Mouse (Mus musculus): ENCODE measurements at regions not wholly inside any gene's neighbourhood (a gene's known extent, or its start where the extent isn't known, plus 50 kb on each side); places are given as distances from the start of the nearest gene placed in this dataset.

DNA sequence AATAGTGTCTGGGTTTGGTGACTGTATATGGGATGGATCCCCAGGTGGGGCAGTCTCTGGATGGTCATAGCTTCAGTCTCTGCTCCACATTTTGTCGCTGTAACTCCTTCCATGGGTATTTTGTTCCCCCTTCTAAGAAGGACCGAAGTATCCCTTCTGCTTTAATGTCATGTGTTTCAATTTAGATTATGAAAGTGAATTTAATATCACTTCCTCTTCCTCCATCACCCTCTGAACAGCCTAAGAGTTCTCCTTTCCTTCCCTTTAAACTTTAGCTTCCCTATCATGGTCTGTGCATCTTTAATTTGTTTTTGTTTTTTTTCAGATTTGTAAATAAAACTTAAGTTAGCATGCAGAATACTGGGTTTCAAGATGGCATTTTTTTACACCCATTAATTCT lies 211.0 kb upstream of the Phyhipl start:
- 84% methylated on average over 2 of the region's 2 CpGs for WGBS
- no peaks in the 10 kb centered on the region for H3K9me3 ChIP-seq

DNA sequence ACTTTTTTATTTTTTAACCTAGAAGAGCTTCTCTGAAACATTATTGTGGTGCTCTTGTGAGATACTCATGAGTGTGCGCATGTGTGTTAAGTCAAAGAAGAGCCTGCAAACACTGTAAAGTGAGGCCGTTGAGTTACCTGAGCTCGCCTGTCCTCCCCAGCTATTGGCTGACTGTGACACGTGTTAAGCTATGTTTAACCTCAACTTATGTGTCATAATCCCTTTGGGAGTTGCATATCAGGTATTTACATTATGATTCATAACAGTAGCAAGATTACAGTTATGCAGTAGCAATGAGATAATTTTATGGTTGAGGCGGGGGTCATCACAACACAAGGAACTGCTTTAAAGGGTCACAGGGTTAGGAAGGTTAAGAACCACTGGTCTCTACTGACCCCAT lies 208.9 kb upstream of the Phyhipl start:
- 91% methylated on average over 5 of the region's 5 CpGs for WGBS
- Histone ChIP-seq H3K27ac (no peak overlapping the region), H3K27me3 (ENCODE audit: insufficient read depth, poor library complexity, severe bottlenecking) (no peaks in the 10 kb centered on the region), H3K9me3 (no peaks in the 10 kb centered on the region), H3K4me1 (replicated peaks) (peaks cover 20% of the 10 kb centered on the region), H3K36me3 (no peaks in the 10 kb centered on the region), H3K4me3 (no peak overlapping the region)
- no peak for DNase-seq (ENCODE audit: low spot score)

More for the DNA sequence above, 211.0 kb upstream of the Phyhipl start:
- Histone ChIP-seq H3K27ac (no peak overlapping the region), H3K4me1 (replicated peaks) (peaks cover 7% of the 10 kb centered on the region), H3K27me3 (ENCODE audit: insufficient read depth, poor library complexity, severe bottlenecking) (no peaks in the 10 kb centered on the region), H3K36me3 (no peaks in the 10 kb centered on the region), H3K4me3 (no peak overlapping the region)
- no peak for DNase-seq (ENCODE audit: low spot score)

DNA sequence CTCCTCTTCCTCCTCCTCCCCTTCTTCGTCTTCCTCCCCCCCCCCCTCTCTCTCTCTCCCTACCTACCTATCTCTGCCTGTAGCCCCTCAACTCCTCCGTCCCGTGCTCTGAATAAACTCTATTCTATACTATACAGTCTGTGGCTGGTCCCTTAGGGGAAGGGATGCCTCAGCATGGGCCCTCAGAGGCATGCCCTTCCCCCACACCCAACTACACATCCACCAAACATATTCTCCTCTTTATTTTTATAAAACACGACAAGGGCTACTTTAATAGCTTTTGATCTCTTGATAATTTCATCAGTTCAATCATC lies 206.2 kb upstream of the Phyhipl start:
- Histone ChIP-seq H3K27ac (no peak overlapping the region), H3K4me3 (no peak overlapping the region), H3K36me3 (no peaks in the 10 kb centered on the region), H3K27me3 (ENCODE audit: insufficient read depth, poor library complexity, severe bottlenecking) (no peaks in the 10 kb centered on the region), H3K9me3 (no peaks in the 10 kb centered on the region), H3K4me1 (replicated peaks) (peaks cover 20% of the 10 kb centered on the region)
- 59% methylated on average over 4 of the region's 4 CpGs for WGBS
- no peak for DNase-seq (ENCODE audit: low spot score)

DNA sequence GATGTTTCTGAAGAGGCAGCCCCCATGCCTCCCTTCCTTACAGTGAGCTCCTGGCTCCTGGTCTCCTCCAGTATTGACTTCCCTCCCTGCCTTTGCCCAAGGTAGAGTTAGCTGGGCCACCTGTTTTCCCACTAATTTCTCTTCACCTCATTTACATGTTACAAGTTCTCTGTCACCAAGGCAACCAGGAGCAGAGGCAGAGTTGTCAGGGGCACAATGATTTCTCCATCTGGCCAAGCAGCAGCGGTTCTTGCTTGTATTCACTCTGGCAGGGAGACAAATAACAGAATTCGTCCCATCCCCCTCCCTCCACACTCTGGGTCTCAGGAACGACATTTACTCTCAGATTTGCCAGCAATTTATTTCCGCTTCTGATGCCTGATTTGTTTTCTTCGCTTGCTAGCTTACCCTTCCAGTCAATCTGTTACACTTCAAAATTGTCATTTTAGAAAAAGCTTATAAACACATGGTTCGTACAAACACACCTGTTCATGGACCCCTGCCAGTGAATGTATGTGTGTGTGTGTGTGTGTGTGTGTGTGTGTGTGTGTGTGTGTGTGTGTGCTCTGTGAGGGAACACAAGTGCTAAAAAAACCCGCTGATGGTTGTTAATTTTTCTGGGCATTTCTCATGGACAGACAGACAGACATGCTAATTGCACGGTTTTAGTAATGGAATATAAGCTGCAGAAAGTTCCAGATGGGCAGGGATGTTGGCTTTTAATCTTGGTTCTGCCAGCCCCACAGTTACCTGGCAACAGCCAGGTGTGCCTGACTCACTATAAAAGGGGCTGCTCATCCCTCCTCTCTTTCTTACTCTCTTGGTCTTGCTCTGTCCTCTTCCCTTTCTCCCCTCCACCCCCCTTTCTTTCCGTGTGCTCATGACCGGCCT lies 205.6 kb upstream of the Phyhipl start:
- DNase-seq (ENCODE audit: low spot score), result peak; percentile 12
- 51% methylated on average over 10 of the region's 10 CpGs for WGBS
- Histone ChIP-seq H3K36me3 (no peaks in the 10 kb centered on the region), H3K27ac (peak overlapping the region; percentile 29; the same call in 1 of the 2 replicates), H3K27me3 (ENCODE audit: insufficient read depth, poor library complexity, severe bottlenecking) (no peaks in the 10 kb centered on the region), H3K4me1 (replicated peaks) (peaks cover 20% of the 10 kb centered on the region), H3K4me3 (no peak overlapping the region), H3K9me3 (no peaks in the 10 kb centered on the region)

DNA sequence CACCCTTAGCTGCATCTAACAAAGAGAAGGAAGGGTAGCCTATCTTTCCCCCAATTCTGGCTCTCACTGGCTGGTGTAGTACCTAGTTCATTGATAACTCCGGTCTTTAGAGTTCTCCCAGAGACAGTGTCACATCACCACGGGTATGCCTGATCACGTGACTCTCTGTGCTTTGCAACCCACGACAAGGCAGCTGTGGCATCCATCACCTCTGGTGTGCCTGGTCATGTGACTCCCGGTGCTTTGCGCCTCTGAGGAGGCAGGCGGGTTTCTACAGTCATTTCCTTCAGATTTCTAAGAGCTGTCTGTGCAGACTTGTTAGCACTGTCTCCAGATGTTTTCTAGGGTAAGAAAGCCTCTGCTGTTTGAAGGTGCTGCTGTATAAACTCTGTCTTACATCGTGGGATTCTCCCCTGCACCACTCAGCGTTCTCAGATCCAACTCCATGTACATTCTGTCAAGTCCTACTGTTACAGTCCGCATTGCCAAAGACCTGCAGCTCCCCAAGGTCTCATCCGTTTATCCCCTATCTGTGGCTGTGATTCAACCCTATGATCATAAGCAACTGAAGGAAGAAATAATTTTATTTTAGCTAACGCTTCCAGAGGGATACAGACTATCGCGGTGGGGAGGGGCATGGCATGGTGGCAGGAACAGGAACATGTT lies 201.5 kb upstream of the Phyhipl start:
- WGBS, result 82% methylated on average over 14 of the region's 14 CpGs

DNA sequence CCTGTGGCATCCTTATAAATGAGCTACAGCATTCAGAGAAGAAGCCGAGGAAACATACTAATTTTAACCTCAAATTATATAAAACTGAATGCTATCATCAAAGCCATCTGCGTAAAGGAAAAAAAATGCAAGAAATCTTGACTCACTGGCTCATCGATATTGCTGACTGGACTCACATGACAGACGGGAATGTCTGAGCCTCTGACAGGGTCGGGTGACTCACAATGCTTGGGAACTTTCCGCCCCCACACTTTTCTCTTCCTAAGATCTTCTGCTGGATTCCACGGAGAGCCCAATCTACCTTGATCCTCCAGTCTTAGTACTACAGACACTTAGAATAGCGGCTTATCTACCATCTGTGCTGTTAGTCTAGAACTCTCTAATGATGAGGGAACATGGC lies 200.2 kb upstream of the Phyhipl start:
- no peak for DNase-seq (ENCODE audit: low spot score)
- no peaks in the 10 kb centered on the region for H3K36me3 ChIP-seq
- 89% methylated on average over 8 of the region's 8 CpGs for WGBS
- H3K27me3 ChIP-seq (ENCODE audit: insufficient read depth, poor library complexity, severe bottlenecking), result no peaks in the 10 kb centered on the region
- no peak overlapping the region for H3K27ac ChIP-seq
- H3K4me3 ChIP-seq, result no peak overlapping the region
- H3K9me3 ChIP-seq, result no peaks in the 10 kb centered on the region
- peaks cover 5% of the 10 kb centered on the region for H3K4me1 ChIP-seq (replicated peaks)

More for the DNA sequence above, 201.5 kb upstream of the Phyhipl start:
- DNase-seq (ENCODE audit: low spot score), result no peak
- H3K36me3 ChIP-seq, result no peaks in the 10 kb centered on the region
- H3K9me3 ChIP-seq, result no peaks in the 10 kb centered on the region
- H3K4me1 ChIP-seq (replicated peaks), result peaks cover 18% of the 10 kb centered on the region
- no peaks in the 10 kb centered on the region for H3K27me3 ChIP-seq (ENCODE audit: insufficient read depth, poor library complexity, severe bottlenecking)
- H3K4me3 ChIP-seq, result no peak overlapping the region
- H3K27ac ChIP-seq, result no peak overlapping the region

DNA sequence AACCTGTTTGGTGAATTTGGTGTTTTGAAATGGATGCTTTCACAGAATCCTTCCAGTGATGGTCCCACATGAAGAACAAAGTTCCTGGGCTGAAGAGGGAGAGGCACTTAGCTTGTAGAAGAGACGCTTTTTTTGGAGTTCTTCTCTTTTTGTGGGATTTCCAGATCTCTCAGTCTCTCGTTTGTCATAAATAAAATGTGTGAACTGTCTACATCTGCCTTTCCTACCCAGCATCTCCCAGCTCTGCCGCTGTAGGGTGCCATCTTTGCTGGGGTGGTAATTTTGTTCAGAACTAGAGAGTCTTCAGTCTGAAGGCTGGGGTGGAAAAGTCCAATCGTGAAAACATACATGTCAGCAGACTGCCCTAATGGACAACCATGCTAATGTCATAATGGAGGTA lies 197.8 kb upstream of the Phyhipl start:
- no peaks in the 10 kb centered on the region for H3K36me3 ChIP-seq
- WGBS, result 95% methylated on average over 4 of the region's 4 CpGs
- no peaks in the 10 kb centered on the region for H3K27me3 ChIP-seq (ENCODE audit: insufficient read depth, poor library complexity, severe bottlenecking)

DNA sequence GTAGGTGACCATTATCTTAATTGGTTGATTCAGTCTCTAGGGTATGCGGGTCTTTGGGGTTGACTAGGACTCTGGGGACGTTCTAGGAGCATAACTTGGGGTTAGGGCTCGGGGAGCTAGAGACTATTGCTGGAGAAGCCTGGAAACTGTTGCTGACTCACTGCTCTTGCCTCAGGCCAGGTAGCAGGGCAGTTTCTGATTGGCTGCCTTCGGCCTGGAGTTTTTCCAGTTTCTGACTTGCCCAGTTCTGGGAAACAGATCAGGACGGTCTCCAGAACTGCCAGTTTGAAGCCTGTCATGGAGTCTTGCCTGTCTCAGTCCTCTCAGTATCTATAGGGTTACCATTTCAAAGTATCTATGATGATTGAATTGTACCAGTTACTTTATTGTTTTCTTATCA lies 192.4 kb upstream of the Phyhipl start:
- no peaks in the 10 kb centered on the region for H3K9me3 ChIP-seq
- no peak overlapping the region for H3K27ac ChIP-seq
- no peaks in the 10 kb centered on the region for H3K36me3 ChIP-seq
- 91% methylated on average over 5 of the region's 5 CpGs for WGBS
- no peak overlapping the region for H3K4me3 ChIP-seq
- no peaks in the 10 kb centered on the region for H3K4me1 ChIP-seq (replicated peaks)
- H3K27me3 ChIP-seq (ENCODE audit: insufficient read depth, poor library complexity, severe bottlenecking), result no peaks in the 10 kb centered on the region
- DNase-seq (ENCODE audit: low spot score), result no peak

More for the DNA sequence above, 197.8 kb upstream of the Phyhipl start:
- Histone ChIP-seq H3K4me3 (no peak overlapping the region), H3K4me1 (replicated peaks) (no peaks in the 10 kb centered on the region), H3K27ac (no peak overlapping the region), H3K9me3 (no peaks in the 10 kb centered on the region)
- no peak for DNase-seq (ENCODE audit: low spot score)

DNA sequence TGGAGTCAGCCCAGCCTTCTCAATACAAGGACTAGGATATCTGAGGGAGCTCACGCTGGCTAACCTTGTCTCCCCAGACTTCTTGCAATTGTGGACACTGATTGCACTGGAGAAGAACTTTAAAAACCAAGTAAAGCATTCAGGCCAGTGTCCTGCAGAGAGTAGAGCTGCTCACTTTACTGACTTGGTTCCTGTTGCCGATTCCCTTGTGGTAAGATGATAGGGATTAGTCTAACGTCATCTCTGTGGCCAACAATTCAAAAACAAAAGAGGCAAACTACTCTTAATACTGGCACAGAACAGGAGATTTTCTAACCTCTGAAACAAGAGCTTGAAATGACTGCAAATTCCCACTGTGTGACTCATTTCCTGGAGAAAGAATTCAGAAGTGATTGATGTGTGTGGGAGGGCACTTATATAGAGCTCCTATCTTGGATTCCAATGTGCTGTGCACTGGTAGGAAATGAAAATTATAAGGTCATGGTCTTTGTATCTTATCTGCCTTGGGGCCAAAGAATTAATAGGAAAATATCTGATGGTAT lies 191.6 kb upstream of the Phyhipl start:
- Histone ChIP-seq H3K27me3 (ENCODE audit: insufficient read depth, poor library complexity, severe bottlenecking) (no peaks in the 10 kb centered on the region), H3K9me3 (no peaks in the 10 kb centered on the region), H3K27ac (no peak overlapping the region), H3K36me3 (no peaks in the 10 kb centered on the region), H3K4me1 (replicated peaks) (no peaks in the 10 kb centered on the region), H3K4me3 (no peak overlapping the region)
- 78% methylated on average over 3 of the region's 3 CpGs for WGBS
- no peak for DNase-seq (ENCODE audit: low spot score)

DNA sequence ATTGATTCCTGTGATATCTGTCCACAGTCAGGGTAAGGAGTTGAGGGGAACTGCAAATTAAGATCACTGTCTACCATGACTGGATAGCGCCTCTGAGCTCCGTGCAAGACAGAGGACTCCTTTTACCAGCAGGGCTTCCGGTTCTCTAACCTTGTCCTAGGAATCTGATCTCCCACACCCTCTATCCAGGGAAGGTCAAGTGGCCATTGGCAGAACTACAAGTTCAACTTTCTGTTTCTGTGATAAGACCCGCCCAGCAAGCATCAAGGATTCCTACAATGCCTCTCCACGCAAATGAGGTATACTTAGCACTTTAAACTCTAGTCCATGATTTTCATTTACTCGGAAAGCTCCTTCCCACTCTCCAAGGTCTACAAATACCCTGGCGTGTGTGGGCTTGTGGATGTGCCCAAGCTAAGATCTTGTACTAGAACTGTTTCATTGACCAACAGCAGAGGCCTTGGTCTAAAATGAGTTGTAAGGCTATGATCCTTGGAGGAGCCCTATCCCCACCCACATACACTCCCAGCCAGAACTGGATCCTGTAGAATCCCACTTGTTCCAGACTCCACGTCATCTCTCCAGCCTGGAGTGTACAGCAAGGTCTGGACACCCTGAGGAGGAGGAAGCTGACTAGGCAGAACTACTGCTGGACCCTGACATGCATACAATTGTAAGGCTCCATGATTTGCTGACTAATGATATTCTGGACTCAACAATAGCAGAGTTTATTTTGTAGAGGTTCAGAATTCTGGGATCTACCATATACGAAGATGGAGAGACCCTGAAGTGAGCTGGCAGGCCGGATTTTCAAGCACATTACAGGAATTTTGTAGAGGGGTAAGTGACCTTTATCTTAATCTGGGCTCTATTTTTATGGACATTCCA lies 190.8 kb upstream of the Phyhipl start:
- Histone ChIP-seq H3K4me3 (no peak overlapping the region), H3K4me1 (replicated peaks) (no peaks in the 10 kb centered on the region), H3K27ac (no peak overlapping the region), H3K9me3 (no peaks in the 10 kb centered on the region), H3K36me3 (no peaks in the 10 kb centered on the region), H3K27me3 (ENCODE audit: insufficient read depth, poor library complexity, severe bottlenecking) (no peaks in the 10 kb centered on the region)
- DNase-seq (ENCODE audit: low spot score), result no peak
- 93% methylated on average over 10 of the region's 10 CpGs for WGBS

DNA sequence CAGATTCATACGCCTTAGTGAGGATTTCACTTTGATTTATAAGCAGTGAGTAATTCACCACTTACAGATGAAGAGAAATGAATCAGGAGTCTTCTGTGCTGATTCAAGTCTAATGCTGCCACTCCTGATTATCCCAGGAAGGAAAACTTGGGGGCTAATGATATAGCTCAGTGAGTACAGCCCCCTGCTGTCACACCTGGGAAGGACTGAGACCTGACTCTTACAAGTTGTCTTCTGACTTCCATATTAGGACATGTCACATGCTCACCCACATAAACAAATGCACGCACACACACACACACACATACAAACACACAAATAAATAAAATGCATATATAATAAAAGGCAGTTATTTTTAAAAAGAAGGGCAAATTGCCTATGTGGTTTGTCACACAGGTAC lies 188.1 kb upstream of the Phyhipl start:
- DNase-seq (ENCODE audit: low spot score), result no peak
- 91% methylated on average over 2 of the region's 2 CpGs for WGBS
- peaks cover 13% of the 10 kb centered on the region; the same call in 1 of the 2 replicates for H3K9me3 ChIP-seq
- H3K4me3 ChIP-seq, result no peak overlapping the region
- no peaks in the 10 kb centered on the region for H3K4me1 ChIP-seq (replicated peaks)
- H3K36me3 ChIP-seq, result no peaks in the 10 kb centered on the region
- H3K27me3 ChIP-seq (ENCODE audit: insufficient read depth, poor library complexity, severe bottlenecking), result no peaks in the 10 kb centered on the region
- H3K27ac ChIP-seq, result no peak overlapping the region

DNA sequence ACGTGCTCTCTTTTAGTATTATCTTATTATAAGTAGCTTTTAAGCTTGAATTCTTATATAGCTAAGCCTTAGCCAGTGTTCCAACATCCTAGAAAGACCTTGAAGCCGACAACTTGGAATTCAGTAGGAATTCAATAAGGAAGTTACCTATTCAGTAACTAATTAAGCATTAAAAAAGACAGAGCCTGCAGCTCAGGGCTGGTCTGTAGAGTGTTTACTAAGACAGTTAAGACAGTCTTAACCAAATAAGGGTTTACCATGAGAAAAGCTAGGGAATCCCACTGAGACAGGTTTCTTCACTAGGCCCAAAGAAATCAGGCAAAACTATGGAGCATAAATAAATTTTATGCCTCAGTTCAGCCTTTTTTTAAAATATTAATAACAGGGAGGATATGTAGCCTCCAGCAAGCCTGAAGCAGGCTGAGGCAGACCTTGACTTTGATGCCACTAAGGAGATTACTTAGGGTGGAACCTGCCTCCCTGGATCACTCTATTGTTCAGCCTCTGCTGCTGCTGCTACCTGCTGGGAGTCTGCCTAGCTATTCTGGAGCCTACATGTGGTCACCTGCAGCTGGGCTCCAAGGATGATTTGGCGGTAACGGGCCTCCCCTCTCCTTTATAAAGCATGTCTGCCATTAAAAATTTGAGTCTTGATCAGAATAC lies 186.5 kb upstream of the Phyhipl start:
- 90% methylated on average over 4 of the region's 4 CpGs for WGBS
- Histone ChIP-seq H3K27me3 (ENCODE audit: insufficient read depth, poor library complexity, severe bottlenecking) (no peaks in the 10 kb centered on the region), H3K9me3 (peaks cover 22% of the 10 kb centered on the region), H3K4me3 (no peak overlapping the region), H3K36me3 (no peaks in the 10 kb centered on the region), H3K4me1 (replicated peaks) (no peaks in the 10 kb centered on the region), H3K27ac (no peak overlapping the region)
- DNase-seq (ENCODE audit: low spot score), result no peak
